Mouse (Mus musculus): ENCODE results near the gene Pde4a. TPM values are rescaled to one million over a fixed set of nuclear protein-coding genes. Genes with fewer than 3 reads are reported as not detected.
A peak's percentile ranks its signal among the peaks of the same experiment; 100 is the strongest.

Gene Pde4a
- polyA plus RNA-seq, 1 experiment from 2014 or later: 5.3 TPM

DNA sequence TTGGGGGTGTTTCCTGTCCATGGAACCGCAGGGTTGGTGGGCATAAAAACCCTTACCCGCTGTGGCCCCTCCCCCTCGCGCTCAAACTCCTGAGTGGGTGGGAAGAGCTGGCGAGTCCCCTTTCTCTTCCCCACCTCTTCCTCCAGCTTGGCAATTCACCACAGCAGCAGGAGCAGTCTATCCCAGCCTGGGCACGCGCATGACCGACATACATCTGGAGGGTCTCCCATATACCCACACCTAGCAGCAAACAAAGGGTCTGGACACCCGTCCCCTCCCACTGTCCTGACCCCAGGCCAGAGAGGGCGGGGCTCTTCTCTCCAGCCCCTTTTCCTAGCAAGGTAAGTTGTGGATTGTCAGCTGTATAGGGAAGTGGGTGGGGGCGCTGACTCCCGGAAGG is 12.2 kb upstream of the Pde4a start:
- peaks cover 24% of the 10 kb centered on the region for H3K4me1 ChIP-seq (ENCODE audit: control insufficient read depth, insufficient read depth, low read length)
- WGBS: 6% methylated on average over 12 of the region's 12 CpGs
- ATAC-seq (ENCODE audit: insufficient number of reproducible peaks, low FRiP score, low TSS enrichment, low read depth) (peak; percentile 34; the same call in 1 of the 2 replicates), DNase-seq (ENCODE audit: low spot score) (no peak)
- H3K9me3 ChIP-seq (ENCODE audit: control insufficient read depth, low read length): no peaks in the 10 kb centered on the region
- peak overlapping the region; percentile 27 for H3K4me3 ChIP-seq (ENCODE audit: low read depth, low read length)
- H3K27ac ChIP-seq (replicated peaks; ENCODE audit: low read depth, low read length): 0 out of 2 replicates have a peak overlapping the region, but pooled peaks have one; percentile 15
- peak overlapping the region; percentile 66 for H3K4me2 ChIP-seq (ENCODE audit: low read depth, severe bottlenecking)
- H3K9ac ChIP-seq (ENCODE audit: low read length): peak overlapping the region; percentile 47; the same call in 1 of the 2 replicates
- H3K27me3 ChIP-seq (ENCODE audit: control insufficient read depth, insufficient read depth, low read length): no peaks in the 10 kb centered on the region
- no peaks in the 10 kb centered on the region for H3K36me3 ChIP-seq (ENCODE audit: control insufficient read depth, insufficient read depth, low read length)

GRCm38 (mm10) chr9:21153833-21154232 is 11.7 kb upstream of the Pde4a start:
- 0 out of 2 replicates have a peak, but pooled peaks have one; percentile 8 for ATAC-seq (ENCODE audit: insufficient number of reproducible peaks, low FRiP score, low TSS enrichment, low read depth)

DNA sequence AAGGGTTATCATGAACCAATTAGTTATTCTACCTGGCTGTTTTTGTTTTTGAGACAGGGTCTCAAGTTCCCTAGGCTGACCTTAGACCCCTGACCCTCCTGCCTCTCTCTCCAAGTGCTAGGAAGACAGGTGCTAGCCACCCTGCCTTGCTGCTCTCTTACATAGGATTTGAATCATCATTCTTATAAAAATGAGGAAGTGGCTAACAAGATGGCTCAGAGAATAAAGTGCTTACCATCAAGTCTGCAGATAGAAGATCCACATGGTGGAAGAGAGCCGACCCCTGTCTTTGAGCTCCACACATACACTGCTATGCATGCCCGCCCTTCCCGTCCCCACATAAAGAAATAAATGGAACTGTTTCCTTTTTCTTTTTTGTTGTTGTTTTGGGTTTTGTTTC is 10.7 kb upstream of the Pde4a start:
- Histone ChIP-seq H3K9ac (ENCODE audit: low read length) (no peak overlapping the region), H3K27ac (replicated peaks; ENCODE audit: low read depth, low read length) (no peak overlapping the region), H3K9me3 (ENCODE audit: control insufficient read depth, low read length) (no peaks in the 10 kb centered on the region), H3K4me1 (ENCODE audit: control insufficient read depth, insufficient read depth, low read length) (peaks cover 15% of the 10 kb centered on the region), H3K27me3 (ENCODE audit: control insufficient read depth, insufficient read depth, low read length) (no peaks in the 10 kb centered on the region), H3K36me3 (ENCODE audit: control insufficient read depth, insufficient read depth, low read length) (no peaks in the 10 kb centered on the region), H3K4me2 (ENCODE audit: low read depth, severe bottlenecking) (no peak overlapping the region), H3K4me3 (ENCODE audit: low read depth, low read length) (no peak overlapping the region)
- DNase-seq (ENCODE audit: low spot score) (no peak), ATAC-seq (ENCODE audit: insufficient number of reproducible peaks, low FRiP score, low TSS enrichment, low read depth) (no peak)
- 89% methylated on average over 3 of the region's 3 CpGs for WGBS

More at GRCm38 (mm10) chr9:21153833-21154232, 11.7 kb upstream of the Pde4a start:
- peak overlapping the region; percentile 27 for H3K4me3 ChIP-seq (ENCODE audit: low read depth, low read length)
- 6% methylated on average over 5 of the region's 5 CpGs for WGBS
- no peaks in the 10 kb centered on the region for H3K9me3 ChIP-seq (ENCODE audit: control insufficient read depth, low read length)
- peak; percentile 50 for DNase-seq (ENCODE audit: low spot score)
- peak overlapping the region; percentile 66 for H3K4me2 ChIP-seq (ENCODE audit: low read depth, severe bottlenecking)
- H3K4me1 ChIP-seq (ENCODE audit: control insufficient read depth, insufficient read depth, low read length): peaks cover 19% of the 10 kb centered on the region
- H3K9ac ChIP-seq (ENCODE audit: low read length): peak overlapping the region; percentile 47
- H3K36me3 ChIP-seq (ENCODE audit: control insufficient read depth, insufficient read depth, low read length): no peaks in the 10 kb centered on the region
- peak overlapping the region; percentile 15; the same call in 1 of the 2 replicates for H3K27ac ChIP-seq (replicated peaks; ENCODE audit: low read depth, low read length)
- H3K27me3 ChIP-seq (ENCODE audit: control insufficient read depth, insufficient read depth, low read length): no peaks in the 10 kb centered on the region

DNA sequence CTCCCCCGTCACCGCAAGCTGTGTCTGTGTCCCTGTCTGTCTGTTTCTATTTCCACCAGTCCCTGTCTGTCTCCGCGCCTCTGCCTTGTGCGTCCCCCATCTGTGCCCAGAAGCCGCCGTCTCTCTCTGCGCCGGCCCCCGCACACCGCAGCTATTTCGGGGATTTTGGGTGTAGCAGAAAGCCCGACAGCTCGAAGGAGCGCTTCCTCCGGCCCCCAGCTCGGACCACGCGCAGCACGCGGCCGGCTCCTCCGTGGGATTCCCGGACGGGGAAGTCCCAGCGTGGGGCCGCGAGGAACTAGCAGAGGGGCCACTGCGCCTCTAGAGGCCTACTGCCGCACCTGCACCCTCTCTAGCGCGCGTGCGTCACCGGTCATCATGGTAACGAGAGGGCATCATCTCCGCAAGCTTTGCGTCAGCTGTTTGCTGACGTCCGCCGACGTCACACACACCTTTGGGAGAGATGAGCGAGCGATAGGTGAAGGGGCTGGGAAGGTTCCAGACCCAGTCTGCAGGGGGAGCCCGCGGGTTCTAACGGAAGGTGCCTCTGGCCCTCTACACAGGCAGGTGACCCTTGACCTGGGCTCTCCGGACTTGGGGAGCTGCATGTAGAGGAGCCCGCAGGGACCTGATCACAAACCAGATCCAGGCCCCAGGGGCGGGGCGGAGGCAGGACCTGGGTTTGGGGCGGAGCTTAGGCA is 4.2 kb upstream of the Pde4a start:
- H3K36me3 ChIP-seq (ENCODE audit: control insufficient read depth, insufficient read depth, low read length): no peaks in the 10 kb centered on the region
- under 1% methylated on average over 52 of the region's 52 CpGs for WGBS
- H3K27me3 ChIP-seq (ENCODE audit: control insufficient read depth, insufficient read depth, low read length): peaks cover 43% of the 10 kb centered on the region
- peak overlapping the region; percentile 45 for H3K4me3 ChIP-seq (ENCODE audit: low read depth, low read length)
- H3K4me2 ChIP-seq (ENCODE audit: low read depth, severe bottlenecking): peak overlapping the region; percentile 80
- H3K4me1 ChIP-seq (ENCODE audit: control insufficient read depth, insufficient read depth, low read length): peaks cover 16% of the 10 kb centered on the region
- H3K27ac ChIP-seq (replicated peaks; ENCODE audit: low read depth, low read length): no peak overlapping the region
- ATAC-seq (ENCODE audit: insufficient number of reproducible peaks, low FRiP score, low TSS enrichment, low read depth) (peak; percentile 32; the same call in 1 of the 2 replicates), DNase-seq (ENCODE audit: low spot score) (peak; percentile 93)
- H3K9me3 ChIP-seq (ENCODE audit: control insufficient read depth, low read length): no peaks in the 10 kb centered on the region; the same call in 1 of the 2 replicates
- H3K9ac ChIP-seq (ENCODE audit: low read length): peak overlapping the region; percentile 68

- H3K27ac ChIP-seq (replicated peaks; ENCODE audit: low read depth, low read length): no peak overlapping the region
- WGBS: 31% methylated on average over 11 of the region's 11 CpGs
- H3K4me1 ChIP-seq (ENCODE audit: control insufficient read depth, insufficient read depth, low read length): peaks cover 35% of the 10 kb centered on the region
- H3K9ac ChIP-seq (ENCODE audit: low read length): no peak overlapping the region
- no peaks in the 10 kb centered on the region; the same call in 1 of the 2 replicates for H3K9me3 ChIP-seq (ENCODE audit: control insufficient read depth, low read length)
- H3K27me3 ChIP-seq (ENCODE audit: control insufficient read depth, insufficient read depth, low read length): peaks cover 46% of the 10 kb centered on the region
- no peak for DNase-seq (ENCODE audit: low spot score)
- no peaks in the 10 kb centered on the region for H3K36me3 ChIP-seq (ENCODE audit: control insufficient read depth, insufficient read depth, low read length)
- no peak for ATAC-seq (ENCODE audit: insufficient number of reproducible peaks, low FRiP score, low TSS enrichment, low read depth)
- no peak overlapping the region for H3K4me3 ChIP-seq (ENCODE audit: low read depth, low read length)
- no peak overlapping the region for H3K4me2 ChIP-seq (ENCODE audit: low read depth, severe bottlenecking)
Observed at GRCm38 (mm10) chr9:21163086-21164050, 2.1 kb upstream of the Pde4a start.

- no peak overlapping the region for H3K4me3 ChIP-seq (ENCODE audit: low read depth, low read length)
- ATAC-seq (ENCODE audit: insufficient number of reproducible peaks, low FRiP score, low TSS enrichment, low read depth) (no peak), DNase-seq (ENCODE audit: low spot score) (no peak)
- H3K4me1 ChIP-seq (ENCODE audit: control insufficient read depth, insufficient read depth, low read length): peaks cover 39% of the 10 kb centered on the region
- no peaks in the 10 kb centered on the region; the same call in 1 of the 2 replicates for H3K9me3 ChIP-seq (ENCODE audit: control insufficient read depth, low read length)
- H3K27me3 ChIP-seq (ENCODE audit: control insufficient read depth, insufficient read depth, low read length): peaks cover 46% of the 10 kb centered on the region
- H3K4me2 ChIP-seq (ENCODE audit: low read depth, severe bottlenecking): peak overlapping the region; percentile 3
- under 1% methylated on average over 21 of the region's 26 CpGs for WGBS
- H3K27ac ChIP-seq (replicated peaks; ENCODE audit: low read depth, low read length): no peak overlapping the region
- no peaks in the 10 kb centered on the region for H3K36me3 ChIP-seq (ENCODE audit: control insufficient read depth, insufficient read depth, low read length)
- H3K9ac ChIP-seq (ENCODE audit: low read length): no peak overlapping the region
Observed at GRCm38 (mm10) chr9:21164072-21164471, 1.4 kb upstream of the Pde4a start.

- H3K27ac ChIP-seq (replicated peaks; ENCODE audit: low read depth, low read length): no peak overlapping the region
- no peaks in the 10 kb centered on the region; the same call in 1 of the 2 replicates for H3K9me3 ChIP-seq (ENCODE audit: control insufficient read depth, low read length)
- H3K9ac ChIP-seq (ENCODE audit: low read length): peak overlapping the region; percentile 40
- H3K4me3 ChIP-seq (ENCODE audit: low read depth, low read length): peak overlapping the region; percentile 42
- WGBS: under 1% methylated on average over 45 of the region's 47 CpGs
- H3K27me3 ChIP-seq (ENCODE audit: control insufficient read depth, insufficient read depth, low read length): peaks cover 46% of the 10 kb centered on the region
- peaks cover 39% of the 10 kb centered on the region for H3K4me1 ChIP-seq (ENCODE audit: control insufficient read depth, insufficient read depth, low read length)
- peak overlapping the region; percentile 87 for H3K4me2 ChIP-seq (ENCODE audit: low read depth, severe bottlenecking)
- ATAC-seq (ENCODE audit: insufficient number of reproducible peaks, low FRiP score, low TSS enrichment, low read depth) (no peak), DNase-seq (ENCODE audit: low spot score) (peak; percentile 71)
- no peaks in the 10 kb centered on the region for H3K36me3 ChIP-seq (ENCODE audit: control insufficient read depth, insufficient read depth, low read length)
Observed at GRCm38 (mm10) chr9:21165952-21166451, 488 bp downstream of the Pde4a start.

GRCm38 (mm10) chr9:21166516-21166915 is 1.0 kb downstream of the Pde4a start:
- WGBS: 30% methylated on average over 3 of the region's 3 CpGs
- H3K4me2 ChIP-seq (ENCODE audit: low read depth, severe bottlenecking): peak overlapping the region; percentile 87; the same call in 1 of the 2 replicates
- peak overlapping the region; percentile 42 for H3K4me3 ChIP-seq (ENCODE audit: low read depth, low read length)
- ATAC-seq (ENCODE audit: insufficient number of reproducible peaks, low FRiP score, low TSS enrichment, low read depth) (no peak), DNase-seq (ENCODE audit: low spot score) (no peak)
- H3K9ac ChIP-seq (ENCODE audit: low read length): no peak overlapping the region
- H3K36me3 ChIP-seq (ENCODE audit: control insufficient read depth, insufficient read depth, low read length): no peaks in the 10 kb centered on the region
- H3K9me3 ChIP-seq (ENCODE audit: control insufficient read depth, low read length): no peaks in the 10 kb centered on the region; the same call in 1 of the 2 replicates
- peaks cover 38% of the 10 kb centered on the region for H3K4me1 ChIP-seq (ENCODE audit: control insufficient read depth, insufficient read depth, low read length)
- no peak overlapping the region for H3K27ac ChIP-seq (replicated peaks; ENCODE audit: low read depth, low read length)
- H3K27me3 ChIP-seq (ENCODE audit: control insufficient read depth, insufficient read depth, low read length): peaks cover 46% of the 10 kb centered on the region
